Mouse (Mus musculus) embryonic fibroblast, embryonic 13.5 days (primary cell): ENCODE measurements around the gene Alg6.

Experiments
- CTCF ChIP-seq: IDR thresholded peaks from 2 replicates; pipeline ENCODE4 v1.5.1; 2011; ENCODE audit warnings: mild to moderate bottlenecking, control low read depth, low read length, moderate library complexity, borderline replicate concordance; ENCODE audit not compliant: insufficient read depth
- POLR2A ChIP-seq: IDR thresholded peaks from 2 replicates; pipeline ENCODE4 v1.6.1; 2011; ENCODE audit warnings: low read depth, mild to moderate bottlenecking, control low read depth, low read length, moderate library complexity

- TF ChIP-seq CTCF (no peak), POLR2A (no peak)
Measured at GRCm38 (mm10) chr4:99739836-99740235, 24.4 kb downstream of the Alg6 start.
